Mouse (Mus musculus) cortical plate, adult 2 months (tissue): ENCODE data around the gene Trim33.

Source experiments
- CTCF ChIP-seq: fragments of 200-500 bp; IDR thresholded peaks from 2 replicates; pipeline ENCODE4 v1.5.1; 2011; ENCODE audit warnings: mild to moderate bottlenecking, control low read depth, low read length; ENCODE audit not compliant: insufficient read depth; ENCODE audit errors: extremely low read depth
- POLR2A ChIP-seq: fragments of 200-500 bp; IDR thresholded peaks from 2 replicates; pipeline ENCODE4 v1.6.1; 2011; ENCODE audit warnings: mild to moderate bottlenecking, low read length, control low read depth; ENCODE audit not compliant: insufficient read depth; ENCODE audit errors: extremely low read depth

DNA sequence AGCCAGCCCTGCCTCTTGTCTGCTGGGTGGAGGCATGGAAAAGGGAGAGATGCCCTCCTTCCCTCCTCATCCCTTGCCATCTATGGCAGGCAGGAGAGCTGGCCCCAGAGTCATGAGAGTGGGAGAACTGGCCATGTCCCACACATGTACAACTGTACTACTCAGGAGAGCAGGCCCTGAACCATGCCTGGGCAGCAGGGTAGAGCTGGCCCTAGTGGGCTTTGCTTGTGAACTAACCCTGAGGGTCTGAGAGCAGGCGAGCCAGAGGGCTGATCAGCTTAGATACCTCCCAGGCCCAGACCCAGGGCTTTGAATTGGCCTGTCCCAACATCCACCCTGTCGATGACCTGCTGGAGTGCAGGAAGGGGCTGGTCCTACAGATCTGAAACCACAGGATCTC is 115.0 kb downstream of the Trim33 start:
- TF ChIP-seq POLR2A (no peak), CTCF (no peak)
